Mouse (Mus musculus) heart, embryonic 16.5 days (tissue): ENCODE results near the gene Gm9833. TPM values are rescaled to one million over a fixed set of nuclear protein-coding genes. Genes with fewer than 3 reads are reported as not detected.

Experiments used
- ATAC-seq: fragments of 200-750 bp; cut with Nextera tagmentation; replicated peaks from 2 replicates; pipeline ENCODE4 v1.8.0; 2017; ENCODE audit warnings: moderate number of reproducible peaks; ENCODE audit not compliant: insufficient read depth, low FRiP score; ENCODE audit errors: extremely low read depth
- H3K27ac ChIP-seq: fragments of 300-500 bp; sonication (generic); 2 replicates; pipeline ENCODE4 v1.5.1; 2014; ENCODE audit warnings: mild to moderate bottlenecking, low read length, control low read depth, moderate library complexity
- H3K27me3 ChIP-seq: fragments of 300-500 bp; sonication (generic); 2 replicates; pipeline ENCODE4 v1.6.1; 2014; ENCODE audit warnings: low read length, mixed read lengths; ENCODE audit not compliant: control insufficient read depth, insufficient read depth
- H3K36me3 ChIP-seq: fragments of 300-500 bp; sonication (generic); 2 replicates; pipeline ENCODE4 v1.6.1; 2014; ENCODE audit not compliant: control insufficient read depth, insufficient read depth
- H3K4me1 ChIP-seq: fragments of 300-500 bp; sonication (generic); 2 replicates; pipeline ENCODE4 v1.6.1; 2014; ENCODE audit warnings: low read length, mixed read lengths; ENCODE audit not compliant: control insufficient read depth, insufficient read depth
- H3K4me2 ChIP-seq: fragments of 300-500 bp; sonication (generic); 2 replicates; pipeline ENCODE4 v1.6.1; 2014; ENCODE audit warnings: low read depth, mild to moderate bottlenecking, control low read depth, low read length
- H3K4me3 ChIP-seq: fragments of 300-500 bp; sonication (generic); 2 replicates; pipeline ENCODE4 v1.5.1; 2014; ENCODE audit warnings: mild to moderate bottlenecking, control low read depth, low read length
- H3K9ac ChIP-seq: fragments of 300-500 bp; sonication (generic); 2 replicates; pipeline ENCODE4 v1.6.1; 2014; ENCODE audit warnings: low read length, control low read depth
- H3K9me3 ChIP-seq: fragments of 300-500 bp; sonication (generic); replicated peaks from 2 replicates; pipeline ENCODE4 v1.6.1; 2016; ENCODE audit warnings: low read length; ENCODE audit not compliant: control insufficient read depth
- WGBS: fragments of 180-500 bp; shearing (Covaris S2); extraction: QIAGEN DNeasy Blood & Tissue Kit; methylation state at CpG from one replicate; pipeline ENCODE4 v1.1.7; 2014; 5-methylcytosine and 5-hydroxymethylcytosine counted together
- polyA plus RNA-seq: library from polyadenylated mRNA; unstranded; fragments of >200 nt; fragmentation: Nextera tagmentation; extraction: Ambion mirVana; gene quantifications from 2 replicates; pipeline ENCODE4 v1.2.1, GENCODE M21; 2015

Gm9833 gene
- polyA plus RNA-seq, 1 experiment from 2014 or later, result 3.5 TPM

- Histone ChIP-seq H3K9ac (no peak overlapping the region), H3K9me3 (no peaks in the 10 kb centered on the region), H3K36me3 (no peaks in the 10 kb centered on the region), H3K27ac (no peak overlapping the region), H3K4me3 (no peak overlapping the region), H3K4me1 (no peaks in the 10 kb centered on the region), H3K27me3 (no peaks in the 10 kb centered on the region), H3K4me2 (no peak overlapping the region)
- WGBS, result 59% methylated on average over 7 of the region's 7 CpGs
- no peak for ATAC-seq
Observed at GRCm38 (mm10) chr3:10085396-10086119, 2.4 kb upstream of the Gm9833 start.

- Histone ChIP-seq H3K27me3 (no peaks in the 10 kb centered on the region), H3K36me3 (no peaks in the 10 kb centered on the region), H3K27ac (no peak overlapping the region), H3K4me1 (no peaks in the 10 kb centered on the region; the same call in 1 of the 2 replicates), H3K9ac (no peak overlapping the region), H3K4me2 (no peak overlapping the region; the same call in 1 of the 2 replicates), H3K9me3 (no peaks in the 10 kb centered on the region), H3K4me3 (no peak overlapping the region)
- WGBS, result 83% methylated on average over 8 of the region's 8 CpGs
- no peak for ATAC-seq
Observed at GRCm38 (mm10) chr3:10087511-10087910, 399 bp upstream of the Gm9833 start.

- Histone ChIP-seq H3K27me3 (no peaks in the 10 kb centered on the region), H3K27ac (peak overlapping the region; percentile 63), H3K4me1 (peaks cover 5% of the 10 kb centered on the region; the same call in 1 of the 2 replicates), H3K9me3 (no peaks in the 10 kb centered on the region), H3K36me3 (no peaks in the 10 kb centered on the region), H3K4me2 (no peak overlapping the region), H3K9ac (no peak overlapping the region), H3K4me3 (no peak overlapping the region)
- WGBS, result 55% methylated on average over 6 of the region's 6 CpGs
- ATAC-seq, result no peak
Observed at GRCm38 (mm10) chr3:10091616-10092140, 3.8 kb downstream of the Gm9833 start.

- no peaks in the 10 kb centered on the region for H3K27me3 ChIP-seq
- H3K9ac ChIP-seq, result no peak overlapping the region
- 27% methylated on average over 7 of the region's 7 CpGs for WGBS
- H3K36me3 ChIP-seq, result no peaks in the 10 kb centered on the region
- H3K27ac ChIP-seq, result peak overlapping the region; percentile 63; the same call in 1 of the 2 replicates
- peaks cover 5% of the 10 kb centered on the region; the same call in 1 of the 2 replicates for H3K4me1 ChIP-seq
- H3K9me3 ChIP-seq, result no peaks in the 10 kb centered on the region
- peak; percentile 45; the same call in 1 of the 2 replicates for ATAC-seq
- no peak overlapping the region for H3K4me2 ChIP-seq
- no peak overlapping the region for H3K4me3 ChIP-seq
Observed at GRCm38 (mm10) chr3:10092499-10092898, 4.6 kb downstream of the Gm9833 start.

GRCm38 (mm10) chr3:10092914-10093313, 5.0 kb downstream of the Gm9833 start:
- Histone ChIP-seq H3K4me3 (no peak overlapping the region), H3K36me3 (no peaks in the 10 kb centered on the region), H3K4me2 (no peak overlapping the region), H3K27ac (peak overlapping the region; percentile 63), H3K4me1 (peaks cover 5% of the 10 kb centered on the region; the same call in 1 of the 2 replicates), H3K27me3 (no peaks in the 10 kb centered on the region), H3K9me3 (no peaks in the 10 kb centered on the region), H3K9ac (no peak overlapping the region)
- 56% methylated on average over 6 of the region's 6 CpGs for WGBS
- no peak for ATAC-seq

GRCm38 (mm10) chr3:10095076-10095622, 7.2 kb downstream of the Gm9833 start:
- Histone ChIP-seq H3K27me3 (no peaks in the 10 kb centered on the region), H3K4me2 (no peak overlapping the region), H3K9me3 (no peaks in the 10 kb centered on the region), H3K9ac (no peak overlapping the region), H3K4me3 (no peak overlapping the region), H3K4me1 (peaks cover 5% of the 10 kb centered on the region; the same call in 1 of the 2 replicates), H3K27ac (peak overlapping the region; percentile 36; the same call in 1 of the 2 replicates), H3K36me3 (no peaks in the 10 kb centered on the region)
- ATAC-seq, result 0 out of 2 replicates have a peak, but pooled peaks have one; percentile 37
- WGBS, result 79% methylated on average over 2 of the region's 2 CpGs

- no peaks in the 10 kb centered on the region for H3K9me3 ChIP-seq
- H3K4me3 ChIP-seq, result no peak overlapping the region
- H3K27ac ChIP-seq, result no peak overlapping the region
- no peaks in the 10 kb centered on the region for H3K27me3 ChIP-seq
- H3K36me3 ChIP-seq, result no peaks in the 10 kb centered on the region
- H3K4me2 ChIP-seq, result no peak overlapping the region
- H3K9ac ChIP-seq, result no peak overlapping the region
- ATAC-seq, result no peak
- no peaks in the 10 kb centered on the region for H3K4me1 ChIP-seq
- 86% methylated on average over 5 of the region's 5 CpGs for WGBS
Observed at GRCm38 (mm10) chr3:10099756-10100155, 11.8 kb downstream of the Gm9833 start.

GRCm38 (mm10) chr3:10111570-10111969, 23.7 kb downstream of the Gm9833 start:
- Histone ChIP-seq H3K4me1 (no peaks in the 10 kb centered on the region), H3K27ac (no peak overlapping the region), H3K4me2 (no peak overlapping the region), H3K36me3 (no peaks in the 10 kb centered on the region), H3K9me3 (no peaks in the 10 kb centered on the region), H3K4me3 (no peak overlapping the region), H3K9ac (no peak overlapping the region), H3K27me3 (no peaks in the 10 kb centered on the region)
- 75% methylated on average over 2 of the region's 2 CpGs for WGBS
- no peak for ATAC-seq

- Histone ChIP-seq H3K36me3 (no peaks in the 10 kb centered on the region), H3K4me1 (no peaks in the 10 kb centered on the region), H3K4me2 (no peak overlapping the region), H3K27me3 (no peaks in the 10 kb centered on the region), H3K9me3 (no peaks in the 10 kb centered on the region), H3K9ac (no peak overlapping the region), H3K4me3 (no peak overlapping the region), H3K27ac (no peak overlapping the region)
- no peak for ATAC-seq
- 75% methylated on average over 4 of the region's 4 CpGs for WGBS
Observed at GRCm38 (mm10) chr3:10112196-10112595, 24.3 kb downstream of the Gm9833 start.
